Mouse (Mus musculus): ENCODE results near the gene Mat2a. TPM values are rescaled to one million over a fixed set of nuclear protein-coding genes. Genes with fewer than 3 reads are reported as not detected.

Mat2a gene
- total RNA-seq, 1 experiment, result 407 TPM

DNA sequence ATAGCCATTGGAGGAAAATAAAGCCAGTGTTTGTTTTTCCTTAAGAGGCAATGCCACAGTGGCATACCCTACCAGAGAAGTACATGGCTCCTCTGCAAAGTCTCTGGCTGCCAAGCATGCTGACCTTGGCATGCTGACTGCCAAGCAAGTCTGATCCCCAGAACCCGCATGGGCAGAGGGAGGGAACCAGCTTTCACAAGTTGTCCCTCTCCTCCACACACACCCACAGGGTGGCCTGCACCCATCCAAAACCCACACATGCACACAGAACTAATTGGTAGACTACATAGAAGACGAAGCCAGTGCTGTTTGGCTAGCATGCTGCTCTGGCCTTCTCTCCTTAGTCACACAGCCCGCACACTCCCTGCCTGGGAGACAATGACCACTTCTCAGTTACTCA is 38.3 kb upstream of the Mat2a start:
- Histone ChIP-seq H3K9me3 (ENCODE audit: control insufficient read depth, insufficient read depth, low read depth, low read length) (no peaks in the 10 kb centered on the region), H3K4me1 (ENCODE audit: control insufficient read depth in 2 of 2, insufficient read depth in 2 of 2, low read length in 2 of 2, poor library complexity in 1 of 2) (no peaks in the 10 kb centered on the region), H3K4me3 (ENCODE audit: insufficient read depth in 1 of 2, low read depth in 1 of 2, low read length in 2 of 2, poor library complexity in 1 of 2, severe bottlenecking in 1 of 2) (no peak overlapping the region), H3K9ac (ENCODE audit: insufficient read depth, low read depth, low read length, poor library complexity, severe bottlenecking) (no peak overlapping the region), H3K36me3 (ENCODE audit: control insufficient read depth, insufficient read depth, low read length, poor library complexity, severe bottlenecking) (no peaks in the 10 kb centered on the region), H3K27ac (ENCODE audit: insufficient read depth, low read depth, low read length, poor library complexity, severe bottlenecking) (no peak overlapping the region)
- DNase-seq (ENCODE audit: low read depth, low spot score), result no peak
- TF ChIP-seq ZNF384 (IDR thresholded peaks at IDR 0.05; ENCODE audit: low read depth, low read length) (no peak), HCFC1 (IDR thresholded peaks at IDR 0.05; ENCODE audit: borderline replicate concordance, insufficient read depth, low read length) (no peak), MAFK (IDR thresholded peaks at IDR 0.05; ENCODE audit: insufficient read depth, low read depth, low read length) (no peak), ZC3H11A (IDR thresholded peaks at IDR 0.05; ENCODE audit: borderline replicate concordance, low read depth, low read length) (no peak), CHD2 (IDR thresholded peaks at IDR 0.05; ENCODE audit: low read depth, low read length) (no peak)
- in situ Hi-C loops (cut with MboI; ENCODE audit: low sequenced_read_pairs in 2 of 2, unreplicated experiment in 2 of 2), result no loop called here

DNA sequence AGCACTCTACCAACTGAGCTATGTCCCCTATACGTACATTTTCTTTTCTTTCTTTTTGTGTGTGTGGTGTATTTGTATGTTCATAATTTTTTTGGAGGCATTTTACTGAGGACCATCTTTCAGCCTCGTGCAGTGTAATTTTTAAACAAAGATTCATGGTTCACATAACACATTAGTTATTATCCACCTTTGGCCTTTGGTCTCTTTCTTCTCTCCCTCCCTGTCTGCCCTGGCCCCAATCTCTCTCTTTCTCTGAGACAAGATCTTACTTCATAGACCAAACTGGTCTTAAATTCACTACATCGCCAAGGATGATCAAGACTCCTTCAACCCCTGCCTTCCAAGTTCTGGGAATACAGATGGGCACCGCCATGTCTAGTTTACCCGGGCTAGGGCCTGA is 37.5 kb upstream of the Mat2a start:
- Histone ChIP-seq H3K9me3 (ENCODE audit: control insufficient read depth, insufficient read depth, low read depth, low read length) (no peaks in the 10 kb centered on the region), H3K4me3 (ENCODE audit: insufficient read depth in 1 of 2, low read depth in 1 of 2, low read length in 2 of 2, poor library complexity in 1 of 2, severe bottlenecking in 1 of 2) (no peak overlapping the region), H3K36me3 (ENCODE audit: control insufficient read depth, insufficient read depth, low read length, poor library complexity, severe bottlenecking) (no peaks in the 10 kb centered on the region), H3K27ac (ENCODE audit: insufficient read depth, low read depth, low read length, poor library complexity, severe bottlenecking) (no peak overlapping the region), H3K4me1 (ENCODE audit: control insufficient read depth in 2 of 2, insufficient read depth in 2 of 2, low read length in 2 of 2, poor library complexity in 1 of 2) (no peaks in the 10 kb centered on the region), H3K9ac (ENCODE audit: insufficient read depth, low read depth, low read length, poor library complexity, severe bottlenecking) (no peak overlapping the region)
- no peak for TF ChIP-seq MAFK (IDR thresholded peaks at IDR 0.05; ENCODE audit: insufficient read depth, low read depth, low read length)
- TF ChIP-seq CHD2 (IDR thresholded peaks at IDR 0.05; ENCODE audit: low read depth, low read length), result no peak
- in situ Hi-C loops (cut with MboI; ENCODE audit: low sequenced_read_pairs in 2 of 2, unreplicated experiment in 2 of 2), result no loop called here
- no peak for DNase-seq (ENCODE audit: low read depth, low spot score)

DNA sequence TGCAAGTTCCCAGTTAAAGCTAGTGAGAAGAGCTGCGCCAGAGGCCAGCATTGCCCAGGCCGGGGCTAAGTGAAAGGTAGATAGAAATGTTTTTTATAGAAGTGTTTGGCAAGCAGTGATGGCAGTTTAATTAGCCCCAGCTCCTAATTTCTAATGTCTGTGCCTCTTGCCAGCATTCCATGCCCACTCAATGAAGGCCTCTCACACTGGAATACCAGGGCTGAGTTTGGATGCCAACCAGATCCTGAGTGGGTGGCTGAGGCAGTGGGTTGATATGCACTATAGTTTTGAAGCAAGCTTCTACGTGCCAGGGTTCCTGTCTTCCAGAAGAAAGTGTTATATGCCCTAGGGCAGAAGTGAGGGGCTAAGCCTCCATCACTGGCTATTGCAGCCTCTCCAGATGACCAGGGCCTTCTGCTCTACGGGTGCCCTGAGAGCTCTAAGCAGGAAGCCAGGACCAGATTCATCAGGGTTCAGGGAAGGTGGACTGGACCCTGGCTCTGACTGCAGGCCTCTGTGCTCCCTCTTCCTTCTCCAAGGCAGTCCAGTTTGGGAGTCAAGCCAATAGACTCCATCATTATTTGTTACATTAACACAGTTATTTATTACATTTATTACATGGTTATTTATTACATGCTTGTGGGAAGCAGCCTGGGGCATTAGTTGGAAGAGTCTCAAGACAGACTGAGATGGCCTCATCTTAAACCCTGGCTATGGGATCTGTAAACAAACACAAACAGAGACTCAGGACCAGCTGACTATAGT is 36.0 kb upstream of the Mat2a start:
- in situ Hi-C loops (cut with MboI; ENCODE audit: low sequenced_read_pairs in 2 of 2, unreplicated experiment in 2 of 2), result no loop called here
- no peak overlapping the region for H3K9ac ChIP-seq (ENCODE audit: insufficient read depth, low read depth, low read length, poor library complexity, severe bottlenecking)
- TF ChIP-seq ZC3H11A (IDR thresholded peaks at IDR 0.05; ENCODE audit: borderline replicate concordance, low read depth, low read length), result no peak
- no peak for TF ChIP-seq MAFK (IDR thresholded peaks at IDR 0.05; ENCODE audit: insufficient read depth, low read depth, low read length)
- TF ChIP-seq CHD2 (IDR thresholded peaks at IDR 0.05; ENCODE audit: low read depth, low read length), result no peak
- TF ChIP-seq ZNF384 (IDR thresholded peaks at IDR 0.05; ENCODE audit: low read depth, low read length), result no peak
- no peak for TF ChIP-seq HCFC1 (IDR thresholded peaks at IDR 0.05; ENCODE audit: borderline replicate concordance, insufficient read depth, low read length)
- H3K9me3 ChIP-seq (ENCODE audit: control insufficient read depth, insufficient read depth, low read depth, low read length), result no peaks in the 10 kb centered on the region
- H3K36me3 ChIP-seq (ENCODE audit: control insufficient read depth, insufficient read depth, low read length, poor library complexity, severe bottlenecking), result no peaks in the 10 kb centered on the region
- H3K4me1 ChIP-seq (ENCODE audit: control insufficient read depth in 2 of 2, insufficient read depth in 2 of 2, low read length in 2 of 2, poor library complexity in 1 of 2), result no peaks in the 10 kb centered on the region
- no peak overlapping the region for H3K27ac ChIP-seq (ENCODE audit: insufficient read depth, low read depth, low read length, poor library complexity, severe bottlenecking)
- DNase-seq (ENCODE audit: low read depth, low spot score), result no peak
- no peak overlapping the region for H3K4me3 ChIP-seq (ENCODE audit: insufficient read depth in 1 of 2, low read depth in 1 of 2, low read length in 2 of 2, poor library complexity in 1 of 2, severe bottlenecking in 1 of 2)

DNA sequence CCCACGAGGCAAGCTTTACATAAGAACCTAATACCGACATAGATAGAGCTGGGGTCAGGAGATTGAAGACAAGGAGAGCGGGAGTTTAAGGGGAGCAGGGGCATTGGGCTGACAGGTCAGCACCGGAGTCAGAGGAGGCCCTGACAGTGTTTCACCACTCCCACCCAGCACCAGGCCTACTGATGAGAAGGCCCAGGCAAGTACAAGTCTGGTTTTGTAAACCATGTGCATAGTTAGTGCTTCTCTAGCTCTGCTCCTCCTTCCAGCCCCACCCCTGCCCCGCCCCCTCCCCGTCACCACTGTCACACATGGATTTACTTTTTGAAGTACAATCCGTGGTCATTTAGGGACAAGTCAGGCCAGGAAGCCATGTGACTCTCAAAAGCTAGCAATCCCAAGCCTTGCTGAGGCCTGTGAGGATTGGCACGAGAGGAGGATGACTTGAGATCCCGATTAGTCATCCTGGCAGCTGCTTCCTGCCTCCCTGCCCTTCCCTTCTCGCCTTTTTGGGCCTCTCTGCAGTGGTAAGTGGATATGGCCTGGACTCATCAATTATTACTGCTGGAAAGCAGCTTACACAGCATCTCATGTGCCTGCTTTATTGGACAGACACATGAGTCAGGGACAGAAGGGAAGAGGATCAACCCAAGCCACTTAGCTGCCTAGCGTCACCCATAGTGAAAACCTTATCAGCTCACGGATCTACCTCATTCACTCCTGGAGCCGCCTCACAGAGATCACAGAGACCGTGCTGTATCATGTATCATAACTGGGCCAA is 34.1 kb upstream of the Mat2a start:
- no peak overlapping the region for H3K4me3 ChIP-seq (ENCODE audit: insufficient read depth in 1 of 2, low read depth in 1 of 2, low read length in 2 of 2, poor library complexity in 1 of 2, severe bottlenecking in 1 of 2)
- H3K9me3 ChIP-seq (ENCODE audit: control insufficient read depth, insufficient read depth, low read depth, low read length), result no peaks in the 10 kb centered on the region
- H3K27ac ChIP-seq (ENCODE audit: insufficient read depth, low read depth, low read length, poor library complexity, severe bottlenecking), result no peak overlapping the region
- H3K36me3 ChIP-seq (ENCODE audit: control insufficient read depth, insufficient read depth, low read length, poor library complexity, severe bottlenecking), result no peaks in the 10 kb centered on the region
- TF ChIP-seq ZNF384 (IDR thresholded peaks at IDR 0.05; ENCODE audit: low read depth, low read length) (no peak), HCFC1 (IDR thresholded peaks at IDR 0.05; ENCODE audit: borderline replicate concordance, insufficient read depth, low read length) (no peak), ZC3H11A (IDR thresholded peaks at IDR 0.05; ENCODE audit: borderline replicate concordance, low read depth, low read length) (no peak), CHD2 (IDR thresholded peaks at IDR 0.05; ENCODE audit: low read depth, low read length) (no peak), MAFK (IDR thresholded peaks at IDR 0.05; ENCODE audit: insufficient read depth, low read depth, low read length) (no peak)
- no peaks in the 10 kb centered on the region for H3K4me1 ChIP-seq (ENCODE audit: control insufficient read depth in 2 of 2, insufficient read depth in 2 of 2, low read length in 2 of 2, poor library complexity in 1 of 2)
- in situ Hi-C loops (cut with MboI; ENCODE audit: low sequenced_read_pairs in 2 of 2, unreplicated experiment in 2 of 2), result no loop called here
- H3K9ac ChIP-seq (ENCODE audit: insufficient read depth, low read depth, low read length, poor library complexity, severe bottlenecking), result no peak overlapping the region
- DNase-seq (ENCODE audit: low read depth, low spot score), result no peak
